Mouse (Mus musculus): ENCODE measurements around the gene Fmod.

The Fmod gene

DNA sequence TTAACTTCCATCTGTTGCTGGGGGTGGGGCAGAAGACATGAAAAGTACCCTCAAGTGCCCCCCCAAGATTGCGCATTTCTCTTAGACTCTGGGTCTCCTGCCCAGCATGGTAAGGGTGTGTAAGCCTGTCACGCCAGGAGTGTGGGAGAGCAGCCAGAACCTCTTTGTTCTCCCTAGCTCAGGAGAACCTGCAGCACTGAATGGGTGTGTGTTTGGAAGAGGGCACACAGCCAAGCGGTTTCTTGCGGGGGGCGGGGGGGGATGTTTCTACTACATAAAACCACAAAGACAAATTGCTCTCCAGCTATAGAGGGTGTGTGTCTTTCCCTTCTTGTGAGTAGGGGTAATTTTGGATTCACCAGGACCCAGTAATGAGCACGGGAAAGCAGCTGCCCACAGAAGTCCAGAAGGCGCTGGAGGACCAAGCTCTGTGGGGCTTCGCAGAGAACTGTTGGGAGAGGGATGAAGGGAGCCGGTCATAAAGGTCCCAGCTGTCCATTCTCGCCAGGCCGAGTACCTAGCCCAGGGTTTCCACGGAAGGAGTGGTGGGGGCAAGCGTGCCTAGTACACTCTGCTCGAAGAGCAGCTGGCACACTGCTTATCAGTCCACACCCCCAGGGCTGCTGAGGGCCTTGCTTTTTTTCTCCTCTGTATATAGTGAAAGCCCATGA lies 59.3 kb downstream of the Fmod start:
- DNase-seq (ENCODE audit: low spot score in 2 of 2), result no peak

DNA sequence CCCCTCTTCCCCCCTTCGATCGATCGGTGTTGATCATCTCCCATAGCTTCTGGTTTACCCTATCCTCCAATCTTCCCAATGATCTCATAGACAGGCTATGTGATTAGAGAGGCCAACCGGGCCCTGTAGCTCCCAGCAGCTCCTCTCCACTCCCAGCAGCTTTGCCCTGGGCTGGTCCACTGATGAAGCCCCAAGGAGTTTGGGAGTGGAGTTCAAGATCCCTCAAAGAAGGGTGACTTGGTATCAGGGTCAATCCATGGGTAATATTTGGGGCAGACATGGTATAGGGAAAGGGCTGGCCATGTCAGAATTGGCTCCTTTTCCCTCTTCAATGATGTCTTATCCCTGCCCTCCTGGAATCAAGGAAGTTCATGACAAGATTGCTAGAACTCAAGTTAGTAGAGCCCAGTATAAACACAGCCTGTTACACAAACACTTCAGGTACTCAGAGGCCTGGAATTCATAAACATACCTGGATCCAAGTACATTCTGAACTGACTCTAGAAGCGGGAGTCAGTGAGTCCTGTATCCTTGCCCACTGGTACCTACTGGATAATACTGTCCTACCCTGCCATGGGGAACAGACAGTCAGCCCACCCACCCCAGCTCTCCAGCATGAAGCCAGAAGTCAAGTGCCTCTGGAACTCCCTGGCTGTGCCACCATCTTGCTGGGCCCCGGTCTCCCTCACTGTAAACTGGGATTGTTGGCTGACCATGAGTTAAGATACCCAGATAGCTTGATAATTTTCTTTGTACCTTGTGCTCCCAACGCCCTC lies 60.2 kb downstream of the Fmod start:
- no peak for DNase-seq (ENCODE audit: low spot score in 2 of 2)
